Mouse (Mus musculus) layer of hippocampus, adult 2 months (tissue): ENCODE measurements around the gene Gm10234. TPM values are rescaled to one million over a fixed set of nuclear protein-coding genes. Genes with fewer than 3 reads are reported as not detected.

ENCODE experiments used
- DNase-seq, 2 experiments: peaks; one replicate each; pipeline ENCODE4 v3.0.0; 2022; ENCODE audit warnings: low spot score in 2 of 2
- H3K27ac ChIP-seq: fragments of 200-600 bp; 2 replicates; pipeline ENCODE4 v1.8.1; 2022
- H3K4me3 ChIP-seq: fragments of 200-600 bp; 2 replicates; pipeline ENCODE4 v1.8.1; 2022; ENCODE audit warnings: mild to moderate bottlenecking
- CTCF ChIP-seq: fragments of 200-600 bp; conservative IDR thresholded peaks from 2 replicates; pipeline ENCODE4 v1.8.1; 2022; ENCODE audit warnings: antibody characterized with exemption, mild to moderate bottlenecking, moderate library complexity
- long read RNA-seq, 2 experiments: library from polyadenylated mRNA; stranded (forward); transcript quantifications; one replicate each; pipeline ENCODE4 v2.0.0; 2021; ENCODE audit warnings: borderline mapping rate in 2 of 2
- total RNA-seq, 2 experiments: library from RNA; stranded (reverse); gene quantifications; 2 replicates each; pipeline ENCODE4 v1.2.3; 2021

Gene Gm10234
- total RNA-seq: not detected
- long read RNA-seq, experiment 1: 0 reads
- long read RNA-seq, experiment 2: 0 reads

GRCm38 (mm10) chr6:95321812-95322211 lies at the start of gene Gm10234:
Gm10234 (plus strand) TSS chr6:95322112.
- DNase-seq: no peak
- H3K27ac ChIP-seq: no peak within 1 kb of the TSS
- no peak within 1 kb of the TSS for H3K4me3 ChIP-seq
- TF ChIP-seq CTCF: no peak

- H3K27ac ChIP-seq: no peak overlapping the region
- no peak for TF ChIP-seq CTCF
- DNase-seq: no peak
- no peak overlapping the region for H3K4me3 ChIP-seq
Observed at GRCm38 (mm10) chr6:95277633-95278032, 44.3 kb upstream of the Gm10234 start.

- DNase-seq: no peak
- Histone ChIP-seq H3K27ac (no peak overlapping the region), H3K4me3 (no peak overlapping the region)
- TF ChIP-seq CTCF: no peak
Observed at GRCm38 (mm10) chr6:95296025-95296424, 25.9 kb upstream of the Gm10234 start.

GRCm38 (mm10) chr6:95298387-95298786 lies 23.5 kb upstream of the Gm10234 start:
- H3K27ac ChIP-seq: no peak overlapping the region
- no peak overlapping the region for H3K4me3 ChIP-seq
- DNase-seq: no peak
- no peak for TF ChIP-seq CTCF

- Histone ChIP-seq H3K4me3 (no peak overlapping the region), H3K27ac (no peak overlapping the region)
- peak; percentile 30 for TF ChIP-seq CTCF
- DNase-seq: no peak
Observed at GRCm38 (mm10) chr6:95300658-95301057, 21.3 kb upstream of the Gm10234 start.

- no peak for TF ChIP-seq CTCF
Observed at GRCm38 (mm10) chr6:95331191-95331590, 9.3 kb downstream of the Gm10234 start.

GRCm38 (mm10) chr6:95334781-95335180 lies 12.9 kb downstream of the Gm10234 start:
- no peak overlapping the region for H3K4me3 ChIP-seq
- peak in 1 of 2 experiments; percentile 3 for DNase-seq
- no peak overlapping the region for H3K27ac ChIP-seq
- no peak for TF ChIP-seq CTCF

More at GRCm38 (mm10) chr6:95331191-95331590, 9.3 kb downstream of the Gm10234 start:
- no peak overlapping the region for H3K4me3 ChIP-seq
- DNase-seq: no peak
- no peak overlapping the region for H3K27ac ChIP-seq

- no peak for TF ChIP-seq CTCF
- Histone ChIP-seq H3K4me3 (no peak overlapping the region), H3K27ac (no peak overlapping the region)
- no peak for DNase-seq
Observed at GRCm38 (mm10) chr6:95349378-95349777, 27.5 kb downstream of the Gm10234 start.

GRCm38 (mm10) chr6:95353043-95353442 lies 31.1 kb downstream of the Gm10234 start:
- DNase-seq: no peak
- TF ChIP-seq CTCF: no peak
- H3K27ac ChIP-seq: no peak overlapping the region
- no peak overlapping the region for H3K4me3 ChIP-seq

- no peak for DNase-seq
- no peak for TF ChIP-seq CTCF
Observed at GRCm38 (mm10) chr6:95353886-95354285, 32.0 kb downstream of the Gm10234 start.

GRCm38 (mm10) chr6:95360084-95360483 lies 38.2 kb downstream of the Gm10234 start:
- no peak overlapping the region for H3K27ac ChIP-seq
- TF ChIP-seq CTCF: no peak
- H3K4me3 ChIP-seq: no peak overlapping the region
- no peak for DNase-seq

More at GRCm38 (mm10) chr6:95353886-95354285, 32.0 kb downstream of the Gm10234 start:
- no peak overlapping the region for H3K4me3 ChIP-seq
- no peak overlapping the region for H3K27ac ChIP-seq

GRCm38 (mm10) chr6:95362707-95363106 lies 40.8 kb downstream of the Gm10234 start:
- Histone ChIP-seq H3K4me3 (no peak overlapping the region), H3K27ac (no peak overlapping the region)
- no peak for TF ChIP-seq CTCF
- no peak for DNase-seq

GRCm38 (mm10) chr6:95371811-95372210 lies 49.9 kb downstream of the Gm10234 start:
- DNase-seq: no peak
- no peak for TF ChIP-seq CTCF
- H3K4me3 ChIP-seq: no peak overlapping the region
- no peak overlapping the region for H3K27ac ChIP-seq

Other genes starting within 250 kb of the Gm10234 start
- gene Kbtbd8, start 204.9 kb upstream of the Gm10234 start, total RNA-seq: 1 to 10 TPM; 6.8 to 7.7 TPM